Mouse (Mus musculus) heart, postnatal 4 days (tissue): ENCODE measurements around the gene Gck. TPM values are rescaled to one million over a fixed set of nuclear protein-coding genes. Genes with fewer than 3 reads are reported as not detected.
"Not testable (repeated sequence)": the region's sequence is repeated elsewhere in the genome, so short reads cannot be mapped to it uniquely, and the experiment has no call there.

Experiments
- DNase-seq: peaks from one replicate; pipeline ENCODE4 v3.0.0; 2021
- total RNA-seq, 2 experiments: library from RNA; stranded (reverse); gene quantifications; 2 replicates each; pipeline ENCODE4 v1.2.3; 2021

The Gck gene
- total RNA-seq, 2 experiments from 2014 or later = not detected

GRCm38 (mm10) chr11:5954435-5954834 lies 4.6 kb upstream of the Gck start:
- DNase-seq = no peak

DNA sequence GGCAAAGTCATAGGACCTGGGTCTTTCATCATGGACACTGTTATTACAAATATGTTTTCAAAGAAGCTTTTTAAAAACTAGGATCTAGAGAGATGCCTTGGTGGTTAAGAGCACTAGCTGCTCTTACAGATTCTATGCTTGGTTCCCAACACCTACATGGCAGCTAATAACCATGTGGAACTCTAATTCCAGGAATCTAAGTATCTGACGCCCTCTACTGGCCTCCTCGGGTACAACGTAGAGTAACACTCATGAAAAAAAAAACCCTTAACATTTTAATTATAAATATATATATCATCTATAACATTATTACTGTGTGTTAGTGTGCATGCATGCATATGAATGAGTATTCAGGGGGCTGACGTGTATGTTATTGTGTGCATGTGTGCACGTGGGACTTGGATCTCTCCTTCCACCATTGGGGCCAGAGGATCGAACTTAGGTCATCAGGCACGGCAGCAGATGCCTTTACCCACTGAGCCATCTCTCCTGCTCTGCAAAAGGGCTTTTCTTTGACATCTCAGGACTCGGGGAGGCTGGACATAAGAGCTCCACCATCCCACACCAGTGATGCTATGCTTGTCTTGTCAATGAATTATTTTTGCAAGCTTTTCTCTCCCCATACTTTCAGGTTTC lies 3.4 kb upstream of the Gck start:
- DNase-seq = peak; percentile 52

DNA sequence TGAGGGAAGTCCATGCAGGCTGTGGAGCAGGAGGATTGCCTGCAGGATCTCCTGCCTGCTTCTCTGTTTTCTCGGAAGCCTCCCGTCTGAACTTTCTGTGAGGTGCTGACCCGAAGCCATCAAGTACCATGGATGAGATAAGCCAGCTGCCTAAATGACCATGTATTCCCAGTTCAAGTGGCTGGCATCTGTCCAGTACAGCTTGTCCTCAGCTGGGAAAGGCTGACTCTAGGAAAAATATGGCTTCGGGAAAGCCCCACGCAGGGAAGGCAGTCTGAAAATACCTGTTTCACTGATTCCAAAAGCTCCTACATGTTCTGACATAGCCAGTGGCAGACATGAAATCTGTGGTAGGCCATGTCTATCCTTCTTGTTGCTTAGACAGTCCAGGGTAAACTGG lies 2.6 kb upstream of the Gck start:
- peak; percentile 84 for DNase-seq

DNA sequence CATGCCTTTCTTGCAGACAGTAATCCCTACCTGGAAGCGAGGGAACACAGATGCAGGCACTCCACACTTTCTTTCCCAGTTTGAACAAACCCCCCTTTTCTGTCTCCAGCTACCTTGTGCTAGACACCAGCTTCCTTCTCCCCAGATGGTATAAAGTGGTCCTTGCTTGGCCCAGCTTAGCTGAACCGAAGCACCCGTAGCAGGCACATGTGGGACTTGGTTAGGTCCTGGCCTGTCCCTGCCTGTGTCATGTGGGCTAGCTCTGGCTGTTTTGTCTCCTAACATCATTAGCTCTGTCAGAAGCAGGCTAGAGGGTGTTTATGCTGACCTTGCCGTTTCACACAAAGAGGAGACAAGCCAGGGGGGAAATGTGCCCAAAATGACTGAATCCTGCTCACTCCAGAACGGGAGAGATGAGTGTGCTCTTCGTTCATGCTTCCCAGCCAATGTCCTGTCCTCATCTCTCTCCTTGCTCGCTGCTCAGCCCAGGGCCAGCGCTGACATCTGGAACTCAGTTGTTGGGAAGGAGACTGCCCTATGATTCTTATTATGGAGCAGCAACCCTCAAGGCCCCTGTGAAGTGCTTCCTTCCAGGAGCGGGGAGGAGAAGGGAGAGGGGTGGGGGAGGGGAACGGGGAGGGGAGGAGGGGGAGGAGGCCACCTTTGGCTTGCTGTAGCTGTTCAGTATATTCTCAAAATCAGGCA lies 1.2 kb downstream of the Gck start:
- DNase-seq = no peak

DNA sequence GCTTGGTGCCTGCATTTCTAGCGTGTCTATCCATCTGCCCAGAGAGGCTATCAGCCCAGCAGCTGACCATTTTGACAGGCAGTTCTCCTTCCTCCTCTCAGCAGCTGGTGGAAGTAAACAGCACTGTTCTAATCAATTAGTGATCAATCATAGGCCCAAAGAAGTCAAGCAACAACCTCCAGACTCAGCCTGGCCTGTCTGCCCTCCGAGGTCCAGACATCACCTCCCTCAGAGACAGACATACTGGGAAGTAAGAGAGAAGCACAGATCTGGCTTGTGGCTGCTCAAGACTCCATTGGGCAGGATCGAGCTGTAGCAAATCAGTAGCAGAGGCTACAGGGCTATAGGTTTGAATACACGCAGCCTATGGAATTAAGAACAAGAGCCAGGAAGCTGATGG lies 2.1 kb downstream of the Gck start:
- no peak for DNase-seq

DNA sequence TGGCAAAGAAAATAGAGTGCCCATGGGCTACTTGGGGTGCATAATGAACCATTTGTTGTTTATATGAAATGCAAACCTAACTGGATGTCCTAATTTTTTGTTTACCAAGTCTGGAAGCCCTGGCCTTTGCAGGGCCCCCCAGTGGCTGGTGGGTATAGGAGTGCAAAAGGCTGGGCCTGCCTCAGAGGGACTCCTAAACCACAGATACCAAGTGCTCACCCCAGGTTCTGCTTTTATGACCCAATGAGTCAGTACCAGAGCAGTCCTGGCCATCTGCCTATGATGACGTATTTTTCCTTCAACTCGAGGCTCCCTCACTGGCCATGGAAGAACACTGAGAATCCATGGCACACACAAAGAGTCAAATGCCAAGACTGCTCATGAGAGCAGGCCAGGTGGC lies 4.8 kb downstream of the Gck start:
- DNase-seq = no peak

- DNase-seq = no peak
Observed at GRCm38 (mm10) chr11:5942966-5943365, 6.9 kb downstream of the Gck start.

- DNase-seq = not testable (repeated sequence)
Observed at GRCm38 (mm10) chr11:5934531-5934930, 15.3 kb downstream of the Gck start.

DNA sequence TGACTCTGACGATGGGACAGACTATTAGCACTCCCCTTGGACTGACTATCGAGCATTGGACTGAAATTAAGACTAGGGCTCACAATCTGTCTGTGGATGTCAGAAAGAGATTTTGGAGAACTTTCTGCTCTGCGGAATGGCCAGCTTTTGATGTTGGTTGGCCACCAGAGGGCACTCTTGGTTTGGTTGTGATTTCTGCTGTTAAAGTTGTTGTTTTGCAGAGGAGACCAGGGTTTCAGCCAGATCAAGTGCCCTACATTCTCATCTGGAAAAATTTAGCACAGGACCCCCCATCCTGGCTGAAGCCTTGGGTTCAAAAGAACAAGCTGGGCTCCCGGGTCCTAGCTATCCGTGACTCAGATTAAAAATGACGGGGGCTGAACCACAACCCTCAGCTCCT lies 17.9 kb downstream of the Gck start:
- DNase-seq = peak; percentile 26

- no peak for DNase-seq
Observed at GRCm38 (mm10) chr11:5930578-5930977, 19.3 kb downstream of the Gck start.

- no peak for DNase-seq
Observed at GRCm38 (mm10) chr11:5926696-5927220, 23.1 kb downstream of the Gck start.

- no peak for DNase-seq
Observed at GRCm38 (mm10) chr11:5924699-5925098, 25.2 kb downstream of the Gck start.

GRCm38 (mm10) chr11:5920323-5920960 lies 29.4 kb downstream of the Gck start:
- DNase-seq = no peak

DNA sequence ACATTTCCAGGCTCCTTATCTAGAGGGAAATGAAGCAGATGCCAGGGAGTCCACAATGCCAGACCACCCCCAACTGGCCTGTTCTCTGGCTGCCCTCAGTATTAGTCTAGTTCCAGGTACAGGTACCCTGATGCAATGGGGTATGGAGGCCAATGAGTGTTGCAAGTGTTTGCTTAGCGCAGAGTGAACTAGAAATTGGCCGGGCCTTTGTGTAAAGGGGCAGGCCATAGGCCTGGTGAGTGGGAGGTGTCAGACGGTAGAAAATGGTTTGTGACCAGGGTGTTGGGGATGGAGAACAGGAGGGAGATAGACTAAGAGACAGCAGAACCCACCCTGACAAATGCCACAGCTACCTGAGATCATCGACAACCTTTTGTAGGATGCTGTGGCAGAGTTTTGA lies 30.3 kb downstream of the Gck start:
- DNase-seq = no peak

DNA sequence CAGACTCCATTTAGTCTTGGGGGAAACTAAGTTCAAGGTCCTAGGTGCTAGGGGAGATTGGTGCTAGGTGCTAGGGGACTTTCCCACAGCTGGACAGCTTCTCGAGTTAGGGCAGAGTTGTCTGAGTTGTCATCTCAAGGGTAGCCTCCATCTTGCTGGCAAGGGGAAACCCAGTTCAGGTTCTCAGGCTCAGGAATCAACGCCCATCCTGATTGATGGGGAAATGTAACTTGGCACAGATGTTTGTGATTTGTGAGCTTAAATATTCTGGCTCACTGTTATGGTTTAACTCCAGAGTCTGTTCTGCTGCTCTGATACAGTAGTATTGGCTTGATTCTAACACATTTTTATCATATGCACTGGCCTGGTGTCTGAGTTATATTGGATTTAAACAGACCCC lies 31.8 kb downstream of the Gck start:
- no peak for DNase-seq

DNA sequence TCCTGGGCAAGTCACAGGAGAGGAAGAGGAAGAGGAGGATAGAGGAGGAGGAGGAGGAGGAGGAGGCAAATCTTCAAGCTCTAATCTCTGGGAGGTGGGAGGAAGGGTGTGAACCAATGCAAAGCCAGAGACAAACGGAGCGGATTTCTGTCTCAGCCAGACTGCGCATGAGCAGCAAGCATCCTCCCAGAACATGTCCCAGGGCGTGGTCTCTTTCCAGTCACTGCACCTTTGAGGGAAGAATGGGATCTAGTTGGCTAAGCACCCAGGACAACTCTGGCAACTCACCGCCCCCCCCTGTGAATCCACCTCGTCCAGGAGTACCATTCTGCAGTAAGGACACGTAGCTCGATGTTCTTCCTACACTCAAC lies 33.7 kb downstream of the Gck start:
- DNase-seq = peak; percentile 25

- peak; percentile 70 for DNase-seq
Observed at GRCm38 (mm10) chr11:5915429-5916177, 34.3 kb downstream of the Gck start.

DNA sequence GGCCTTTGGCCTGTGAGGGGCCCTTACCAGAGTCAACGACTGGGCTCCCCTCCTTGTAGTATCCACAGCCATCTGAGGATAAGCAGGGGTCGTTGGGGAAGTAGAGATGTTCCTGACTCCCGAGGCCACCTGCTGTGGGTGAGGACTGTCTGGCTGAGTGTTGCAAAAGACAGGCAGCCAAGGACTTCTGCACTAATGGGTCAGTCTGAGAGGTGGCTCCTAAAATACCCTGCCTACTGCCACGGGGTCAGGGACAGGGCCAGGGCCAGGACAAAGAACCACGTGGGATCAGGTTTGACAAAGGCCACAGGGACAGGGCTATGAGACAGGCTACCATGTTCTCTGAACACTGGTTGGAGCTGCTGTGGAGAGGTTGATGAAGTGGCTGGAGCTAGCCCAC lies 34.9 kb downstream of the Gck start:
- no peak for DNase-seq

DNA sequence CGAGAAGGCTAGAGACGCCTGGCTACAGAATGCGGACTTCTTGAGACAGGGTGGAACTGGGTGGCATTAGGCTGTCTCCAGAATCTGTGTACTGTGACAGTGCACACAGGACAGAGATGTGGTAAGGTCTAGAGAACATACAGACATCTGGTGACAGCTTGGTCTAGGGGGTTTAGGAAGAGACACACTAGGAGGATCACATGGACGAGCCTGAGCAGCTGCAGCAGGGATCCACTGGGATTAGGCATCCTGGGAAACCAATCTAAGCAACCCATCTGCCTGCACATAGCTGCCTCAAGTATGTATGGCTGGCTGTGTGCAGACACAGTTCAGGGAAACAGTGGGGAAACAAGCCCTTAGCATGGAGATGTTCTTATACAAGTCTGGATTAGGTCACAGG lies 35.9 kb downstream of the Gck start:
- DNase-seq = no peak

- peak; percentile 43 for DNase-seq
Observed at GRCm38 (mm10) chr11:5913256-5913655, 36.6 kb downstream of the Gck start.

DNA sequence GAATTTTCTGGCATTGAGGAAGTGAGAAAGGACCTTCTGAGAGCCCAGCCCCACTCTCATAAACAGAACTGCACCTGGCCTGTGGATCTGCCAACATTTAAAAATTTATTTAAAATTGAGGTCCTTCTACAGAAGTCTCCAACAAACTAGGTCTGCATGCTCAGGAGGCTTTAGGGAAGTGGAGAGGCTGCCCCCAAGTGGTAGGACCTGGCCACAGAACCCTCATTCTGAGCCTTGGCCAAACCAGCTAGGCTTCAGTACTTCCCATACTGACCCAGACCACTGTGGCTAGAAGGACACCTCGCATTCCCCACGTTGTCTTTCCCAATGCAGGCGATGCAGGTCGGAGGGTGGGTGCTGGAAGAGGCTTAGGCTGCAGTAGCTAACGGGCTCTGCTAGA lies 37.2 kb downstream of the Gck start:
- peak; percentile 79 for DNase-seq

DNA sequence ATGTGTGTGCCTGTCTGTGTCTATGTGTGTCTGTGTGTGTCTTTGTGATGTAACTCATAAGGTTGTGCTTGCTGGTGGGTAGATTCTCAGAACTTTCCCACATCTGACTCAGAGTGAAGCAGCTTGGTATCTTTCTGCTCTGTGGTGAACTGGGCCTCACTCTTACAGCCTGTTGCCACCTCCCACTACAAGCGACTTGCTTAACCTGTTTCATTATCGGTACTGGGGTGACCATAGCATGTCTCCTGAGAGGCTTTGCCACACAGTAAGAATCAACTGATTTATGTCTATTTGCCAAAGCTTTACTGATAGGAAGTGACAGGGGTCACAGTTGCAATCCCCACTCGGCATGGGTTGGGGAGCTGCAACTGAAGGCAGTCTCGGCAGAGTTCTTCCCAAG lies 41.2 kb downstream of the Gck start:
- DNase-seq = no peak

- DNase-seq = no peak
Observed at GRCm38 (mm10) chr11:5907096-5907495, 42.8 kb downstream of the Gck start.
